Mouse (Mus musculus): ENCODE measurements around the gene Itga3.

- TF ChIP-seq CTCF (conservative IDR thresholded peaks at IDR 0.05 in 1 of 2, IDR thresholded peaks at IDR 0.05 in 1 of 2; ENCODE audit: low read depth in 2 of 2, low read length in 2 of 2): no peak
- no peak for TF ChIP-seq IRF4 (IDR thresholded peaks at IDR 0.05; ENCODE audit: low read depth, low read length)
- TF ChIP-seq POLR2AphosphoS2 (IDR thresholded peaks at IDR 0.05; ENCODE audit: low read depth, low read length): no peak
Observed at GRCm38 (mm10) chr11:95010141-95010739, 66.4 kb downstream of the Itga3 start.

Measured in CH12.LX (cell line).